Mouse (Mus musculus) kidney, adult 2 months (tissue): Measurements from ENCODE around the gene 2310009B15Rik.

Experiments used
- CTCF ChIP-seq: fragments of 200-500 bp; conservative IDR thresholded peaks from 2 replicates; pipeline ENCODE4 v1.5.1; 2011; ENCODE audit warnings: low read depth, mild to moderate bottlenecking, control low read depth, low read length, moderate library complexity, mixed read lengths; ENCODE audit not compliant: insufficient read depth, insufficient read length
- POLR2A ChIP-seq: fragments of 200-500 bp; IDR thresholded peaks from one replicate; pipeline ENCODE4 v1.6.1; 2011; ENCODE audit warnings: low read depth, low read length, control low read depth

- TF ChIP-seq CTCF (no peak), POLR2A (no peak)
Measured at GRCm38 (mm10) chr1:138842756-138843155, 13.9 kb downstream of the 2310009B15Rik start.
